Mouse (Mus musculus): ENCODE measurements around the gene Lemd2.

- TF ChIP-seq ZNF384 (IDR thresholded peaks at IDR 0.05; ENCODE audit: low read depth, low read length), result no peak
- TF ChIP-seq EP300 (IDR thresholded peaks at IDR 0.05; ENCODE audit: low read depth in 1 of 2, low read length in 2 of 2), result no peak
- no peak for TF ChIP-seq GATA1 (IDR thresholded peaks at IDR 0.05; ENCODE audit: low read depth, low read length)
- TF ChIP-seq POLR2A (IDR thresholded peaks at IDR 0.05; ENCODE audit: control insufficient read depth in 1 of 2, insufficient read depth in 1 of 2, low read depth in 1 of 2, low read length in 2 of 2, poor library complexity in 1 of 2), result no peak
These were observed 53.4 kb downstream of the Lemd2 start for GRCm38 (mm10) chr17:27150871-27151270.
